Mouse (Mus musculus): ENCODE results near the gene Iqcn. TPM values are rescaled to one million over a fixed set of nuclear protein-coding genes. Genes with fewer than 3 reads are reported as not detected.

The Iqcn gene
- polyA plus RNA-seq, 1 experiment: not detected

- peaks cover 3% of the 10 kb centered on the region for H3K4me1 ChIP-seq (ENCODE audit: control insufficient read depth, insufficient read depth, low read length)
- H3K27ac ChIP-seq (ENCODE audit: insufficient read depth, low read length): no peak overlapping the region
- no peak for TF ChIP-seq POLR2A (IDR thresholded peaks at IDR 0.05; ENCODE audit: low read depth, low read length)
- TF ChIP-seq CTCF (IDR thresholded peaks at IDR 0.05; ENCODE audit: borderline replicate concordance, insufficient read depth, low read length): peak; percentile 67
- no peak overlapping the region for H3K4me3 ChIP-seq (ENCODE audit: insufficient read depth, low read length)
These were observed 54.5 kb downstream of the Iqcn start for GRCm38 (mm10) chr8:70757523-70758307.

DNA sequence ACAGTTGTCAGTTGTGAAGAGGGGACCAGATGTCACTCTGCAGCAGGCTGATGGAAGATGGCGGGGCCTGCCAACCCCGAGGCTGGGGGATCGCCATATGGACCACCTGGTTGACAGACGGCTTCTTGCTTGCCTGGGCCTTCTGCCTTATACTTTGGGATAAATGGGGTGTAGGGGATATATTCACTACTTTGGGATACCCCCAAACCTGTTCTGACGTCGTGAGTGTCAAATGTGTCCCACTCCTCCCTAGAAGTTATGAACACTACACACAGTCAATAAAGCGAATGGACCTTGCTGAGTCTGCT is 55.0 kb downstream of the Iqcn start:
- no peak overlapping the region for H3K4me3 ChIP-seq (ENCODE audit: insufficient read depth, low read length)
- H3K27ac ChIP-seq (ENCODE audit: insufficient read depth, low read length): no peak overlapping the region
- peaks cover 3% of the 10 kb centered on the region for H3K4me1 ChIP-seq (ENCODE audit: control insufficient read depth, insufficient read depth, low read length)
- TF ChIP-seq CTCF (IDR thresholded peaks at IDR 0.05; ENCODE audit: borderline replicate concordance, insufficient read depth, low read length): no peak
- TF ChIP-seq POLR2A (IDR thresholded peaks at IDR 0.05; ENCODE audit: low read depth, low read length): no peak

GRCm38 (mm10) chr8:70758616-70759561 is 55.6 kb downstream of the Iqcn start:
- TF ChIP-seq CTCF (IDR thresholded peaks at IDR 0.05; ENCODE audit: borderline replicate concordance, insufficient read depth, low read length): no peak
- TF ChIP-seq POLR2A (IDR thresholded peaks at IDR 0.05; ENCODE audit: low read depth, low read length): peak; percentile 32; the same call in 1 of the 2 replicates
- H3K27ac ChIP-seq (ENCODE audit: insufficient read depth, low read length): no peak overlapping the region
- peaks cover 3% of the 10 kb centered on the region; the same call in 1 of the 2 replicates for H3K4me1 ChIP-seq (ENCODE audit: control insufficient read depth, insufficient read depth, low read length)
- no peak overlapping the region for H3K4me3 ChIP-seq (ENCODE audit: insufficient read depth, low read length)

- TF ChIP-seq CTCF (IDR thresholded peaks at IDR 0.05; ENCODE audit: borderline replicate concordance, insufficient read depth, low read length) (no peak), POLR2A (IDR thresholded peaks at IDR 0.05; ENCODE audit: low read depth, low read length) (no peak)
- H3K4me3 ChIP-seq (ENCODE audit: insufficient read depth, low read length): peak overlapping the region; percentile 79
- H3K4me1 ChIP-seq (ENCODE audit: control insufficient read depth, insufficient read depth, low read length): peaks cover 3% of the 10 kb centered on the region; the same call in 1 of the 2 replicates
- H3K27ac ChIP-seq (ENCODE audit: insufficient read depth, low read length): no peak overlapping the region
These were observed 57.1 kb downstream of the Iqcn start for GRCm38 (mm10) chr8:70760350-70760749.

GRCm38 (mm10) chr8:70760775-70761406 is 57.6 kb downstream of the Iqcn start, which contains the start of gene Mpv17l2:
Gene Mpv17l2 (minus strand): TSS chr8:70760946.
- H3K27ac ChIP-seq (ENCODE audit: insufficient read depth, low read length): peak within 1 kb of the TSS; percentile 48; the same call in 1 of the 2 replicates

DNA sequence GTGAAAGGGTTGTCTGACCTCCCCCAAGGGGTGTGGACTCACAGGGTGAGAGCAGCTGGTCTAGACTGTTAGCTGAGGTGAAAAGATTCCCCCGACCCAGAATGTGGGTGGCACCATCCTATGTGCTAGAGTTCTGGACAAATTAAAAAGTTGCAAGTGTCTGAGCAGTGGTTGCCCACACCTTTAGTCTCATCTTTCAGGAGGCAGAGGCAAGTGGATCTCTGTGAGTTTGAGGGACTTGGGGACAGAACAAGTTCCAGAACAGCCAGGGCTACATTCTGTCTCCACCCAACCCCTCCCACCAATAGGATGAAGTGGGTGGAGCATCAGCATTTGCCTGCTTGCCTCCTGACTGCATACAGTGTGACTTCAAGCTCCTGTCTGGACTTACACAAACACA is 58.9 kb downstream of the Iqcn start:
- Histone ChIP-seq H3K4me3 (ENCODE audit: insufficient read depth, low read length) (no peak overlapping the region), H3K27ac (ENCODE audit: insufficient read depth, low read length) (no peak overlapping the region), H3K4me1 (ENCODE audit: control insufficient read depth, insufficient read depth, low read length) (peaks cover 5% of the 10 kb centered on the region)
- TF ChIP-seq CTCF (IDR thresholded peaks at IDR 0.05; ENCODE audit: borderline replicate concordance, insufficient read depth, low read length): no peak
- no peak for TF ChIP-seq POLR2A (IDR thresholded peaks at IDR 0.05; ENCODE audit: low read depth, low read length)

More at GRCm38 (mm10) chr8:70760775-70761406, 57.6 kb downstream of the Iqcn start, which contains the start of gene Mpv17l2:
- H3K4me1 ChIP-seq (ENCODE audit: control insufficient read depth, insufficient read depth, low read length): peaks cover 3% of the 10 kb centered on the region; the same call in 1 of the 2 replicates
- H3K4me3 ChIP-seq (ENCODE audit: insufficient read depth, low read length): peak within 1 kb of the TSS; percentile 79
- TF ChIP-seq POLR2A (IDR thresholded peaks at IDR 0.05; ENCODE audit: low read depth, low read length): peak; percentile 81
- no peak for TF ChIP-seq CTCF (IDR thresholded peaks at IDR 0.05; ENCODE audit: borderline replicate concordance, insufficient read depth, low read length)

DNA sequence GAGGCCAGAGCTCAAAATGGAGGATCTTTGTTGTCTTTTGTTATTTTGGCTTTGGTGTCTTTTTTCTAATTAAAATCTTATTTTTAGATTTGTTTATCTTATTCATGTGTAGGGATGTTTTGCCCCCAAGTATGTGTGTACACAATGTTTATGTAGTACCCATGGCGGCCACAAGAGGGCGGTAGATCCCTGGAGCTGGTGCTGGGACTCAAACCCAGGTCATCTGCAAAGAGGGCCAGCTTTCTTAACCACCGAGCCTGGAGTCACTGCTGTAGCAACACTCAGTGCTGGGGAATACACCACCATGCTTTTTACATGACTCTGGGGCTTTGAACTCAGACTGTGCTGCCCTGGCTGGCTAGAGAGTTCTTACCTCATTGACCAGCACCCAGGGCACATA is 60.1 kb downstream of the Iqcn start:
- peaks cover 5% of the 10 kb centered on the region for H3K4me1 ChIP-seq (ENCODE audit: control insufficient read depth, insufficient read depth, low read length)
- H3K4me3 ChIP-seq (ENCODE audit: insufficient read depth, low read length): no peak overlapping the region
- H3K27ac ChIP-seq (ENCODE audit: insufficient read depth, low read length): no peak overlapping the region
- TF ChIP-seq CTCF (IDR thresholded peaks at IDR 0.05; ENCODE audit: borderline replicate concordance, insufficient read depth, low read length): peak; percentile 75
- TF ChIP-seq POLR2A (IDR thresholded peaks at IDR 0.05; ENCODE audit: low read depth, low read length): no peak

DNA sequence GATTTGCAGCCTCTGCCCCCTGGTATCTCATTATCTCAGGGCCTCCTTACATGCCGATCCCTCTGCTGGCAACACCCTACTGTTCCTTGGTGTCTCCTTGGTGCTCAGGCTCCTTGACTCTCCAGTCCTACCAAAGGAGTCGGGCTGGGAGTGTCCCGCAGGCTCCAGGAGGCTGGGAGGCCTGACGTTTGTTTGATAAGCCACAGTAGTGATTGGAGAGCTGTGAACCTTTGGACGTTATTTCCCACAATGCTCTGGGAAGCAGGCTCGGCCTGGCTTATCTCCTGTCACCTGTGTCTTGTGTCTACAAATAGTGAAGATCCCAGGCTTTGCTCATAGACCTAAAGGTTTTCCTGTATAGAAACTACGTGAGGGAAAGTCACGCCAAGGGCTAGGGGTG is 60.8 kb downstream of the Iqcn start:
- TF ChIP-seq CTCF (IDR thresholded peaks at IDR 0.05; ENCODE audit: borderline replicate concordance, insufficient read depth, low read length) (no peak), POLR2A (IDR thresholded peaks at IDR 0.05; ENCODE audit: low read depth, low read length) (no peak)
- H3K4me1 ChIP-seq (ENCODE audit: control insufficient read depth, insufficient read depth, low read length): peaks cover 5% of the 10 kb centered on the region

DNA sequence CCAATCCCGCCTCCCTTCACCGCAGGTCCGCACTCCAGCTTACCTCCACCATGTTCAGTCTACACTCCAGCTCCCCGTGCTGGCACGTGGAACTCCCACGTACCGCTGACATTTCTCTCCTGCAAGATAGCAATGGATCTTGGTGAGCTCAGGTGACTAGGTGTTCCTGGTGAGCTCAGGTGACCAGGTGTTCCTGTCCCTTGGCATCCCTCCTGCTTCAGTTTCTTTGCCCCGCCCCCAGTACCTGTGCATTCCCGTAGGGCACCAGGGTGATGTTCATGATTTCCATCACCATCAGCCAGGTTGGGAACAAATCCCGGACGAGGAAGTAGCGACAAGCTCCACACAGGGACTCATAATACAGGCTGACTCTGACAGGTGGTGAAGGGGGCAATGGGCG is 61.4 kb downstream of the Iqcn start:
- H3K27ac ChIP-seq (ENCODE audit: insufficient read depth, low read length): no peak overlapping the region

More for the DNA sequence above, 60.8 kb downstream of the Iqcn start:
- Histone ChIP-seq H3K4me3 (ENCODE audit: insufficient read depth, low read length) (no peak overlapping the region), H3K27ac (ENCODE audit: insufficient read depth, low read length) (no peak overlapping the region)

More for the DNA sequence above, 61.4 kb downstream of the Iqcn start:
- Histone ChIP-seq H3K4me3 (ENCODE audit: insufficient read depth, low read length) (no peak overlapping the region), H3K4me1 (ENCODE audit: control insufficient read depth, insufficient read depth, low read length) (peaks cover 5% of the 10 kb centered on the region)
- no peak for TF ChIP-seq CTCF (IDR thresholded peaks at IDR 0.05; ENCODE audit: borderline replicate concordance, insufficient read depth, low read length)
- TF ChIP-seq POLR2A (IDR thresholded peaks at IDR 0.05; ENCODE audit: low read depth, low read length): no peak
